Mouse (Mus musculus) olfactory bulb, adult 2 months (tissue): ENCODE results near the gene Eml2.

ENCODE experiments used
- CTCF ChIP-seq: fragments of 200-500 bp; IDR thresholded peaks from 2 replicates; pipeline ENCODE4 v1.5.1; 2012; ENCODE audit warnings: low read depth, mild to moderate bottlenecking, low read length, moderate library complexity; ENCODE audit not compliant: insufficient read depth
- POLR2A ChIP-seq: fragments of 200-500 bp; IDR thresholded peaks from 2 replicates; pipeline ENCODE4 v1.6.1; 2012; ENCODE audit warnings: mild to moderate bottlenecking, low read depth, low read length, moderate library complexity; ENCODE audit not compliant: insufficient read depth

GRCm38 (mm10) chr7:19178443-19179092 is 2.3 kb downstream of the Eml2 start:
- TF ChIP-seq CTCF, result peak; percentile 87
- no peak for TF ChIP-seq POLR2A
